Mouse (Mus musculus): ENCODE results near the gene Zfp966. TPM values are rescaled to one million over a fixed set of nuclear protein-coding genes. Genes with fewer than 3 reads are reported as not detected.
"Not testable (repeated sequence)": the region's sequence is repeated elsewhere in the genome, so short reads cannot be mapped to it uniquely, and the experiment has no call there.

Gene Zfp966
- polyA plus RNA-seq (2017; shearing (Covaris generic)) = 1 to 10 TPM; 1.9 to 4.0 (median 2.9) TPM

DNA sequence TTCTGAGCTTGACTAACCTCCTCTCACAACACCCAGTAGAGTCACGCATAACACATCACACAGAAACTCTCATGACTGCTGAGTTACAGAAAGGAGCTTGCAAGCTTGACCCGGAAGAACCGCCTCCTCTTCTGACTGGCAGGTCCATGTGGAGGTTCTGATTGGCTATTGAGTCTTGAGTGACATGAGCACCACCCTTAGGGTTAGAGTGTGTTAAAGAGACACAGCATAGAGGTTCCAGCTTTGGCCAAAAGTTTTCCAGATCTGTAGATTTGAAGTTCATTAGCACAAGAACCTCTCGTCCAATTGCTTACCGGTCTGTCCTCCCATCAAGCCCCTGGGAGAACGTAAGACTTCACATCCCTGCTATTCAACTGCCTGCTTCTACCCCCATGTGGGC, at the start of gene Zfp966:
Gene Zfp966 (minus strand): TSS at position 101 of the 400 bp plus-strand sequence.
- ATAC-seq = not testable (repeated sequence)

DNA sequence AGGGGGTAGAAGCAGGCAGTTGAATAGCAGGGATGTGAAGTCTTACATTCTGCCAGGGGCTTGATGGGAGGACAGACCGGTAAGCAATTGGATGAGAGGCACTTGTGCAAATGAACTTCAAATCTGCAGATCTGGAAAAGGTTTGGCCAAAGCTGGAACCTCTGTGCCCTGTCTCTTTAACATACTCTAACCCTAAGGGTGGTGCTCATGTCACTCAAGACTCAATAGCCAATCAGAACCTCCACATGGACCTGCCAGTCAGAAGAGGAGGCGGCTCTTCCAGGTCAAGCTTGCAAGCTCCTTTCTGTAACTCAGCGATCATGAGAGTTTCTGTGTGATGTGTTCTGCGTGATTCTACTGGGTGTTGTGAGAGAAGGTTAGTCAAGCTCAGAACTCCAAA, 34.1 kb upstream of the Zfp966 start, which contains the start of gene Gm2026:
Gene Gm2026 (plus strand): TSS at position 301 of the 400 bp plus-strand sequence.
- ATAC-seq = not testable (repeated sequence)

DNA sequence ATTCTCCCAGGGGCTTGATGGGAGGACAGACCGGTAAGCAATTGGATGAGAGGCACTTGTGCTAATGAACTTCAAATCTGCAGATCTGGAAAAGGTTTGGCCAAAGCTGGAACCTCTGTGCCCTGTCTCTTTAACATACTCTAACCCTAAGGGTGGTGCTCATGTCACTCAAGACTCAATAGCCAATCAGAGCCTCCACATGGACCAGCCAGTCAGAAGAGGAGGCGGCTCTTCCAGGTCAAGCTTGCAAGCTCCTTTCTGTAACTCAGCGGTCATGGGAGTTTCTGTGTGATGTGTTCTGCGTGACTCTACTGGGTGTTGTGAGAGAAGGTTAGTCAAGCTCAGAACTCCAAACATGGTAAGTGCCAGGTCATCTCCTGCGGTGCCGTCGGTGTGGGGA, 61.9 kb downstream of the Zfp966 start, which contains the start of gene Gm6710:
Gene Gm6710 (plus strand): TSS at position 196 of the 400 bp plus-strand sequence.
- ATAC-seq = not testable (repeated sequence)

Other genes starting within 250 kb of the Zfp966 start
- gene Zfp969, start 227.5 kb downstream of the Zfp966 start, polyA plus RNA-seq (2017; shearing (Covaris generic)) = 1 to 10 TPM in 2 of 3 experiments, not detected in 1; 8.1 to 8.8 TPM
- 10 to 100 TPM in 1 of 3 experiments, 1 to 10 TPM in 1, not detected in 1; 7.6 to 17.4 TPM for gene Gm2007, start 189.6 kb downstream of the Zfp966 start, polyA plus RNA-seq (2017; shearing (Covaris generic))
- gene Gm14288, start 130.0 kb downstream of the Zfp966 start, polyA plus RNA-seq (2017; shearing (Covaris generic)) = 1 to 10 TPM in 1 of 3 experiments, under 1 TPM in 1, not detected in 1; 0.93 to 1.8 TPM
- gene Gm6710, start 61.9 kb downstream of the Zfp966 start, polyA plus RNA-seq (2017; shearing (Covaris generic)) = 10 to 100 TPM in 2 of 3 experiments, 1 to 10 TPM in 1; 5.8 to 17.3 (median 13.1) TPM
- 10 to 100 TPM in 1 of 3 experiments, 1 to 10 TPM in 2; 3.0 to 13.2 (median 4.9) TPM for gene Gm2026, start 34.2 kb upstream of the Zfp966 start, polyA plus RNA-seq (2017; shearing (Covaris generic))
- gene Gm2004, start 218.7 kb upstream of the Zfp966 start, polyA plus RNA-seq (2017; shearing (Covaris generic)) = not detected